Mouse (Mus musculus) ES-E14 (cell line): ENCODE data around the gene Gsta2.

ENCODE experiments used
- CHD2 ChIP-seq: IDR thresholded peaks from 2 replicates; pipeline ENCODE4 v1.6.1; 2014; ENCODE audit warnings: mild to moderate bottlenecking, low read depth, low read length, inconsistent platforms
- MAFK ChIP-seq: IDR thresholded peaks from 2 replicates; pipeline ENCODE4 v1.6.1; 2014; ENCODE audit warnings: mild to moderate bottlenecking, low read depth, low read length, inconsistent platforms; ENCODE audit not compliant: insufficient read depth

DNA sequence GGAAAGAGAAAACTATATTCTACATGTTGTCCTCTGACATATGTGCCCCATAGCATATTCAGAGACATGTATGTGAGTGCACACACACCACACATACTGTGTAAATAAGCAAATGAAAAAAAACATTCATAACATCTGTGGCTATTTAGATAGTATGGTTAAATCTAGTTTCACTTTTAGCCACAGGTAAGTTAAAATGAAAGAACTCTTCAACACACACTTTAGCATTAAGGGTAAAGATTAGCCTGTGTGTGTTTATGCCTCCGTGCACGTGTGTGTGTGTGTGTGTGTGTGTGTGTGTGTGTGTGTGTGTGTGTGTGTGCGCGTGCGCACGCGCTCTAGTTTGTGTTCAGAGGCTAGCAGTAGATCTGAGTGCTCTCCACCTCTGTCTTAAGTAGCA is 46.0 kb upstream of the Gsta2 start:
- TF ChIP-seq CHD2 (no peak), MAFK (no peak)
